Mouse (Mus musculus): ENCODE measurements at regions not wholly inside any gene's neighbourhood (a gene's known extent, or its start where the extent isn't known, plus 50 kb on each side); places are given as distances from the start of the nearest gene placed in this dataset.

DNA sequence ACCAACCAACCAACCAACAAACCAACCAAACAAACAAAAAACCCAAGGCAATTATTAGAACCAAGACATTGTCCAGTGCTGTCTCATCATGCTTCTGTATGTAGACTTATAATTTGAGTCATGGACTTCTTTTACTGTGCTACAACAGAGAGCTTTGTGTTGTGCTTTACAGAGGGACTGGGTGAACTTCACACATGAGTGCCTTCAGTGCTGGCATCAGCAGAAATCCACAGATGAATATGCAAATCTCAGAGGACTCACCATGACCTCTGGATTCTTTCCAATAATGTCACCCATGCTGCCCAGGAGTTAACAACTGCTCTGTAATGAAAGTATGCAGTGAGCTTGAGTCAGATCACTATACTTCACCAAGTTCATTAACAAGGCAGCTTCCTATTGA lies 76.7 kb upstream of the Grm3 start:
- no peak overlapping the region for H3K4me3 ChIP-seq (ENCODE audit: low read length)
- no peaks in the 10 kb centered on the region for H3K4me1 ChIP-seq (replicated peaks; ENCODE audit: control insufficient read depth, insufficient read depth, low read length)
- no peak for ATAC-seq (ENCODE audit: low read depth)
- H3K27me3 ChIP-seq (ENCODE audit: control insufficient read depth, insufficient read depth, low read depth, low read length): no peaks in the 10 kb centered on the region
- no peak overlapping the region for H3K9ac ChIP-seq (ENCODE audit: low read length)
- no peaks in the 10 kb centered on the region for H3K36me3 ChIP-seq (ENCODE audit: control insufficient read depth, insufficient read depth, low read length)
- no peak overlapping the region for H3K4me2 ChIP-seq (ENCODE audit: low read depth, low read length)
- no peaks in the 10 kb centered on the region for H3K9me3 ChIP-seq (ENCODE audit: control insufficient read depth, low read length)
- H3K27ac ChIP-seq (ENCODE audit: low read length): no peak overlapping the region

- H3K9ac ChIP-seq (ENCODE audit: low read length): no peak overlapping the region
- no peaks in the 10 kb centered on the region for H3K4me1 ChIP-seq (replicated peaks; ENCODE audit: control insufficient read depth, insufficient read depth, low read length)
- no peaks in the 10 kb centered on the region for H3K27me3 ChIP-seq (ENCODE audit: control insufficient read depth, insufficient read depth, low read depth, low read length)
- peak; percentile 75 for ATAC-seq (ENCODE audit: low read depth)
- no peak overlapping the region for H3K4me2 ChIP-seq (ENCODE audit: low read depth, low read length)
- H3K36me3 ChIP-seq (ENCODE audit: control insufficient read depth, insufficient read depth, low read length): no peaks in the 10 kb centered on the region
- no peak overlapping the region for H3K27ac ChIP-seq (ENCODE audit: low read length)
- H3K4me3 ChIP-seq (ENCODE audit: low read length): no peak overlapping the region
- H3K9me3 ChIP-seq (ENCODE audit: control insufficient read depth, low read length): no peaks in the 10 kb centered on the region
Observed at GRCm38 (mm10) chr5:9781107-9781506, 56.1 kb upstream of the Grm3 start.
